Mouse (Mus musculus) cerebellum, adult 2 months (tissue): Measurements from ENCODE around the gene Pnn. TPM values are rescaled to one million over a fixed set of nuclear protein-coding genes. Genes with fewer than 3 reads are reported as not detected.

ENCODE experiments used
- DNase-seq, 2 experiments: peaks; one replicate each; pipeline ENCODE4 v3.0.0; 2021
- H3K27ac ChIP-seq: fragments of 200-500 bp; 2 replicates; pipeline ENCODE4 v1.5.1; 2012; ENCODE audit warnings: low read length, control low read depth, inconsistent platforms; ENCODE audit not compliant: insufficient read depth
- H3K27me3 ChIP-seq: fragments of 200-500 bp; 2 replicates; pipeline ENCODE4 v1.6.1; 2012; ENCODE audit warnings: inconsistent platforms, mild to moderate bottlenecking, low read length, moderate library complexity; ENCODE audit not compliant: control insufficient read depth, insufficient read depth
- H3K4me1 ChIP-seq: fragments of 200-500 bp; 2 replicates; pipeline ENCODE4 v1.6.1; 2011; ENCODE audit warnings: low read length; ENCODE audit not compliant: control insufficient read depth, insufficient read depth
- H3K4me3 ChIP-seq: fragments of 200-500 bp; replicated peaks from 2 replicates; pipeline ENCODE3; 2011; ENCODE audit warnings: mild to moderate bottlenecking, low read depth, low read length, control low read depth; ENCODE audit not compliant: insufficient read depth
- CTCF ChIP-seq: fragments of 200-500 bp; IDR thresholded peaks from 2 replicates; pipeline ENCODE4 v1.5.1; 2011; ENCODE audit warnings: low read depth, mild to moderate bottlenecking, control low read depth, low read length, moderate library complexity, borderline replicate concordance; ENCODE audit not compliant: insufficient read depth
- POLR2A ChIP-seq: fragments of 200-500 bp; IDR thresholded peaks from 2 replicates; pipeline ENCODE4 v1.6.1; 2011; ENCODE audit warnings: low read length, control low read depth, borderline replicate concordance; ENCODE audit not compliant: insufficient read depth
- WGBS: fragments of 180-500 bp; shearing (Covaris S2); methylation state at CpG from one replicate; pipeline ENCODE4 v1.1.7; 2018; 5-methylcytosine and 5-hydroxymethylcytosine counted together
- polyA plus RNA-seq: library from polyadenylated mRNA; depleted of rRNA; stranded (reverse); fragments of >200 nt; gene quantifications from 2 replicates; pipeline ENCODE4 v1.2.3, GENCODE M21; 2012

The Pnn gene
- polyA plus RNA-seq, 1 experiment, result 81.5 TPM

DNA sequence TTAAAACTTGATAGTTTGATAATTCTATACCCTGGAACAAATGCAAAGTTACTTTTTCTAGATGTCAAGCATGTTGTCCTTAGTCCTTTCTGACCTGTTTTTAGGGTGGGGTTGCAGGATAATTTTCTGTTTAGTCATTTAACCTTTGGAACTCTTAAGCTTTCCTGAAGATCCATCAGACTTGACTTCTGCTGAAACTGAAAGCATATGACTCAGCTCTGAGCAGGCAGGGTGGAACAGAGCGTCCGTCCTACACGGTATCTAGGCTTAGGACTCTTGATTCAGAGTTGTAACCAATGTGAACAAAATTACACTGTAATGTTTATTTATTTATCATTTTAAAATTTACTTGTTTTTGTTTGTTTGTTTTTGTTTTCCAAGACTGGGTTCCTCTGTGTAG, 11.2 kb downstream of the Pnn start:
- Histone ChIP-seq H3K27ac (no peak overlapping the region), H3K4me3 (no peak overlapping the region), H3K27me3 (no peaks in the 10 kb centered on the region), H3K4me1 (no peaks in the 10 kb centered on the region)
- TF ChIP-seq POLR2A (no peak), CTCF (no peak)
- 93% methylated on average over 3 of the region's 3 CpGs for WGBS
- DNase-seq, result no peak

DNA sequence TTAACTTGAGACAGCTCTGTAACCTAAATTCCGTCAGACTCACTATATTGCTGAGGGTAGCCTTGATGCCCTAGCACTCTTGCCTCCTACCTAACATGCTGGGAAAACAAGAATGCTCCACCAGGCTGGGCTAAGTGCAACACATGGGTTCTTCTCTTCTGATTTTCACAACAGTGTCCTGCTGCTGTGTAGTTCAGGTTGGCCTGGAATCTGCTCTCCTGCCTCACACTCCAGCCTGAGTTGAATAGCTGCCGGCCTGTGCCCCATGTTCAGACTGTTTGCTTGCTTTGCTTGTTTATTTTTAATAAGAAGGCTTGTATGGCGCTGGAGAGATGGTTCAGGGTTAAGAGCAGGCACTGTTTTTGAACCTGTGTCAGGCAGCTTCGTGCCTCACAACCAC, 13.8 kb downstream of the Pnn start:
- Histone ChIP-seq H3K4me3 (no peak overlapping the region), H3K27me3 (no peaks in the 10 kb centered on the region), H3K4me1 (no peaks in the 10 kb centered on the region), H3K27ac (no peak overlapping the region)
- 83% methylated on average over 4 of the region's 4 CpGs for WGBS
- TF ChIP-seq POLR2A (no peak), CTCF (no peak)
- DNase-seq, result no peak

DNA sequence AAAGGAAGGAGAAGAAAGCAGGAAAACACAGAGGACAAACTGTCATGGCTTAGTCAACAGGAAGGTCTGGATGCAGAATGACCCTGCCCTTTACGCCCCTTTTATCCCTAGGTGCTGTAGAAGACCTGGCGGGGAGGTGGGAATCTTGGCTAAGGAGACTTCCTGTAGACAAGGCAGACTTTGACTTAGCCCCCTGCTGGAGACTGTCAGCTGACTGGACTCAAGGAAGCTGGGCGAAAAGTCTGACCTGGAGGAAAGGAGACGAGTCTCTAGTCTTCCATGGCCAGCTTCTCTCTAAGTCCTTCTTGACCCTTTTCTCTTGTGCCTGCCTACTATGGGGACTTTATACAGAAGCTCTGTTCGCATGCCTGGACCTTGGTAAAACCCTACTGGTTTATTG, 17.8 kb downstream of the Pnn start:
- Histone ChIP-seq H3K4me1 (no peaks in the 10 kb centered on the region), H3K4me3 (no peak overlapping the region), H3K27me3 (no peaks in the 10 kb centered on the region), H3K27ac (no peak overlapping the region)
- 69% methylated on average over 5 of the region's 5 CpGs for WGBS
- no peak for TF ChIP-seq POLR2A
- no peak for TF ChIP-seq CTCF
- DNase-seq, result no peak

DNA sequence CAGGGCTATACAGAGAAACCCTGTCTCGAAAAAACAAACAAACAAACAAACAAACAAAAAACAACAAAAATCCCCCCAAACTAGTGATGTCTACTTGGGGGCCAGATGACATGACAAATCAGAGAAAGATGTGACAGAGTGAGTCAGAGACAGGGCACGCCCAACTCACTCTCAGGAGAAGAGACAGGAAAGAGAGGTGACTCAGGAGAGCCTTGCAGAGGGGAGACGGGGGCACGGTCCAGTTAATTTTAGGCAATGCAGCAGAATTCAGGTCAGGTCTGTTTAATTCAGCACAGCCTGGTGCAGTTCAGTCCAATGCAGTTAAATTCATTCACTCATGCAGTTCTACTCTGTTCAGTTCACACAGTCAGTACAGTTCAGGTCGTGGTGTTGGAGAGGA, 19.5 kb downstream of the Pnn start:
- H3K4me1 ChIP-seq, result no peaks in the 10 kb centered on the region
- no peak overlapping the region for H3K27ac ChIP-seq
- no peak for DNase-seq
- TF ChIP-seq CTCF (no peak), POLR2A (no peak)
- H3K4me3 ChIP-seq, result no peak overlapping the region
- H3K27me3 ChIP-seq, result no peaks in the 10 kb centered on the region
- WGBS, result 82% methylated on average over 5 of the region's 5 CpGs

DNA sequence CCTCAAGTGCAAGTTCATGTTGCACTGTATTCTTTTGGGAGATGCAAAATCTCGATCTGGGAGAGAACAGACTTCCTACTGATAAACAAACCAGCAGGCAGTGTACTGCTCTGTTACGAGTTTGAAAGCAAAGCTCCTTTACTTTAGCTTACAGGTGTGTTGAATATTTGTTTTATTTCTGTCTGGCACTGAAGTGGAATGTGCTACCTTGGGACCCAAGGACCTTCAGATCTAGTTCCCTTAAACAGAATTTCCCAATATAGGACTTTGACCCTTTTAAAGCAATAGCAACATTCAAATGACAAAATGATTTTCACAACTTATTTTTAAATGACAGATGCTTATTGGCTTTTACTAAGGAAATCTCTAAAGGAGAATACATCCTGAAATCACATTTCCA, 26.9 kb downstream of the Pnn start:
- Histone ChIP-seq H3K4me1 (no peaks in the 10 kb centered on the region), H3K27ac (no peak overlapping the region), H3K27me3 (no peaks in the 10 kb centered on the region), H3K4me3 (no peak overlapping the region)
- TF ChIP-seq POLR2A (no peak), CTCF (no peak)
- 63% methylated on average over 2 of the region's 2 CpGs for WGBS
- DNase-seq, result no peak

DNA sequence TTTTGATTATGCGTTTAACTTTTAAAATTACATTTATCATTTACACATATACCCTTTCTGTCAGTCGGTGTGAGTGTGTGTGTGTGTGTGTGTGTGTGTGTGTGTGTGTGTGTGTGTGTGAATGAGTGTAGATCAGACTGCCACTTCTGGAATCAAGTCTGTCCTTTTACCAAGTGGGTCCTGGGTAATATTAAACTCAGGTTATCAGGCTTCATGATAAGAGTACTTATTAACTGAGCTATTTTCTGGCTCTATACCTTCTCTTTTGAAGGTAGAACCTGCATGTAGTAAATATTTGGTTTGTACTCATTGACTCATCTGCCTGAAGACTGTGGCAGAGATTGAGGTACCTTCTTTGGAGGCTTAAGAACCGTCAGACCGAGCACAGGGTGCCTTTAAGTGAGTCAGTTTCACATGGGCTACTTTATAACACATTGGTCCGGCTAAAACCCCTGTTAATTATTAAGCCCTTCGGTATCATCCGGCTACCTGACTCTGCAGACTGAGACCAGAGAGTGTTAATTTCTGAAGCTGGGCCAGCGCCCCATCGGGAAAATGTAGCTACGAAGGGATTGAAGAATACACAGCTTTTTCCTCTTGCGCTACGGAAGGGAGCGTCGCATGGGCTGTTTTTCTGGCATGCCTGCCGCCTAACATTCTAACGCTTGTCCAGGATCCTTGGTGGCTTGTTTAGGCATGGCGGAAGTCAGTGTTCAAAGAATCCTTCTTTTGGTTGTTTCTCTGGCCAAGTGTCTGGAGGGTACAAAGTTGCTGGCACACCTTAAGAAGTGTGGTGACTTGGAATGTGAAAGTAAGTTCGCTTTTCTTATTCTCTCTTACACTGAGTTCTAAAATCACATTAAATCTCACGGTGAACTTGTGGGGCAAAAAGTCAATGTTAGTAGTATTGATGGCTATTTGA, 28.7 kb downstream of the Pnn start, which contains the start of gene Mia2:
Gene Mia2 (plus strand): TSS at position 696 of the 922 bp plus-strand sequence.
- Histone ChIP-seq H3K4me3 (no peak within 1 kb of the TSS), H3K27me3 (no peaks in the 10 kb centered on the region), H3K27ac (no peak within 1 kb of the TSS), H3K4me1 (no peaks in the 10 kb centered on the region)
- WGBS, result 81% methylated on average over 19 of the region's 19 CpGs
- DNase-seq, result no peak
- no peak for TF ChIP-seq POLR2A
- no peak for TF ChIP-seq CTCF

DNA sequence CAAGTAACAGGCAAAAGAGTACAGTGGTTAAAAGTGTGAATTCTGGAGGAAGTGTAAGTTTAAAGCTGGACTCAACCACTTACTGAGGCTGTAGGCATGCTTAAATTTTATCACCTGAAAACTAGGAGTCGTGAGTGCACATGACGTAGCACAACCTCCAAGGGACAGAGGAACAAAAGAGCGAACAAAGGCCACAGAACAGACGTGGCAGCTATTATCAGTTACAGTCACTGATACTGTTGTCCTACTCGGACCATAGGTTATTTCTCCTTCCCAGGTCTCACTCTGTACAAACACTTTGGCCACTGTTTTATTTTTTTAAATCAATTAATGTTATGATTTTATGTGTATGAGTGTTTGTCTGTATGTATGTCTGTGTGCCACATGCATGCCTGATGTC, 38.1 kb downstream of the Pnn start:
- Histone ChIP-seq H3K4me3 (no peak overlapping the region), H3K27me3 (no peaks in the 10 kb centered on the region), H3K4me1 (no peaks in the 10 kb centered on the region), H3K27ac (no peak overlapping the region)
- 75% methylated on average over 5 of the region's 5 CpGs for WGBS
- no peak for DNase-seq
- TF ChIP-seq POLR2A, result no peak
- no peak for TF ChIP-seq CTCF

DNA sequence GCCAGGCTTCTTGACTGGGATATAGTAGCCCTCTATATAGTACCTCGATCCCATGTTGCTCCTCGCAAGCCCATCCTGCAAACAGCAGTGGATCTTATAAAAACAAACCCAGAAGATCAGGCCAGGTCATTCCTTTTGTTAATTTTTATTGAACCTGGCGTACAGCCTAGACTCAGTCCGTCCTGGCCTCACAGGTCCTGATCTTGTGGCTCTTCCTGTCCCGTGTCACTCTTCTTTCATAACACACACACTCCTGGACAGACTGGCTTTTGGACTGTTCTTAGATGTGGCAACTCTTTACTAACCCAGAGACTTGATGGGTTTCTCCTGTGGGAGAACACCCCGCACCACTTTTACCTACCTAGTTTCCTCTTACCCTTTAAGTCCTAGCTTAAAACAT, 39.2 kb downstream of the Pnn start:
- WGBS, result 83% methylated on average over 6 of the region's 6 CpGs
- DNase-seq, result no peak
- Histone ChIP-seq H3K4me1 (no peaks in the 10 kb centered on the region), H3K27me3 (no peaks in the 10 kb centered on the region), H3K4me3 (no peak overlapping the region), H3K27ac (no peak overlapping the region)
- TF ChIP-seq CTCF (no peak), POLR2A (no peak)
